Mouse (Mus musculus): ENCODE measurements at regions not wholly inside any gene's neighbourhood (a gene's known extent, or its start where the extent isn't known, plus 50 kb on each side); places are given as distances from the start of the nearest gene placed in this dataset.

DNA sequence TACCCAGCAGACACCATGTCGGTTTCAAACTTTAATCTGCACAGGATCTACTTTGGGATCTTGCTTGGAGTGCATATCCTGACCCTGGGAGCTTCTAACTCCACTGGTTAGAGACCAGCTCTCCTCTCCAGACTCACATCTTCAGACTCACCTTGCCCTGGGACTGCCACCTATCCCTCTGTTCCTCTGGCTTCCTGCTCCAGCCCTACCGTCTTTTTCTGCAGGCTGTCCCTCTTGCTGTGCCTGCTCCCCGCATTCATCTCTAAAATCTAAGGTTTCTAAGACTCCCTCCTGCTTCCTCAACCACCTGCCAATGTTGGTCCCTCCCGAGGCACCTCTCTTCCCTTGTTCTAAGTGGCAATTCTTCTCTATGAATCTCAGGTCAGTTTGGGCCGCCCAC is 233.2 kb downstream of the Plpp3 start:
- Histone ChIP-seq H3K9ac (ENCODE audit: low read length) (no peak overlapping the region), H3K27ac (ENCODE audit: low read depth) (no peak overlapping the region), H3K4me3 (ENCODE audit: low read depth, low read length) (no peak overlapping the region), H3K27me3 (replicated peaks; ENCODE audit: control insufficient read depth, insufficient read depth, low read length) (no peaks in the 10 kb centered on the region), H3K4me2 (ENCODE audit: low read length) (no peak overlapping the region), H3K4me1 (replicated peaks; ENCODE audit: control insufficient read depth, insufficient read depth, low read length) (0 out of 2 replicates have a peak, but pooled peaks cover 5% of the 10 kb centered on the region), H3K9me3 (ENCODE audit: control insufficient read depth, low read length) (no peaks in the 10 kb centered on the region), H3K36me3 (ENCODE audit: control insufficient read depth, insufficient read depth, low read length) (no peaks in the 10 kb centered on the region)
- DNase-seq (ENCODE audit: low spot score): peak; percentile 73
- 23% methylated on average over 5 of the region's 5 CpGs for WGBS
- no peak for ATAC-seq (replicated peaks; ENCODE audit: low FRiP score, low TSS enrichment, low read depth)

DNA sequence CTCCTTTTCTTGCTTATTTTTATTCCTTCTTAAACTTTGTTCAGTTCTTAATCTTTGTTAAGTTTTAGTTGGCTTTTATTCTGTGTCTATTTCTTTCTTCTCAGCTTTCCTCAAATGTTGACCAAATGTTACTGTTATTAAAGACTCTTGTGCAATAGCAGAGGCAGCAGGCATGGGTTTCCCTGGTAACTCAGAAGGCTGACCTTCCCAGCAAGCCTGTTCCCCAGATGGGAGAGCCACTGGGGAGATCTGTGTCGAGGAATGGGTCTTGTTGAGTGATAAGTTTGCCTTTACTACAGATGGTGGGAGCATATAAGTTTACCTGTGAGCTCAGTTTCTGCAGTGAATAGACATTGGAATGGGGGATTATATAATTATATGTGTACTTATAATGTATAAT is 237.2 kb downstream of the Plpp3 start:
- ATAC-seq (replicated peaks; ENCODE audit: low FRiP score, low TSS enrichment, low read depth) (no peak), DNase-seq (ENCODE audit: low spot score) (no peak)
- Histone ChIP-seq H3K4me3 (ENCODE audit: low read depth, low read length) (no peak overlapping the region), H3K9me3 (ENCODE audit: control insufficient read depth, low read length) (no peaks in the 10 kb centered on the region), H3K9ac (ENCODE audit: low read length) (no peak overlapping the region), H3K27me3 (replicated peaks; ENCODE audit: control insufficient read depth, insufficient read depth, low read length) (no peaks in the 10 kb centered on the region), H3K27ac (ENCODE audit: low read depth) (no peak overlapping the region), H3K36me3 (ENCODE audit: control insufficient read depth, insufficient read depth, low read length) (no peaks in the 10 kb centered on the region), H3K4me2 (ENCODE audit: low read length) (no peak overlapping the region), H3K4me1 (replicated peaks; ENCODE audit: control insufficient read depth, insufficient read depth, low read length) (0 out of 2 replicates have a peak, but pooled peaks cover 5% of the 10 kb centered on the region)
- 73% methylated on average over 1 of the region's 1 CpGs for WGBS

DNA sequence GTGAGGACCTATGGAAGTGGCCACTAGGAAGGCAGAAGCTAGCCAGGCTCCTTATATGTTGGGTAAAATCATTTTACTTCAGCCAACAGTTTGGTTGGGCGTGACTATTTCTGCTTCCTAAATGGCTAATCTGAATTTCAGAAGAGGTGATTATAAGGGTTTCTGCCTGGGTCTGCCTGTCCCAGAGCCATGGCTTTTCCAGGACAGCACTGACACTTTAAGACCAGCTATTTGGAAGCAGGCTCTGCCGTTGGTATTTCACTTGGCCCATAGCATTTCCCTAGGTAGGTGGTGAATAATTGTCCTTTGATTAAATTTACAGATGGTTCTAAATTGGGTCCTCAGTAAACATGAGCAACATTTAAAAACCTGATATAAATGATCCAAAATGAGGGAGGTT is 240.3 kb downstream of the Plpp3 start:
- no peak overlapping the region for H3K4me3 ChIP-seq (ENCODE audit: low read depth, low read length)
- DNase-seq (ENCODE audit: low spot score): no peak
- no peaks in the 10 kb centered on the region for H3K27me3 ChIP-seq (replicated peaks; ENCODE audit: control insufficient read depth, insufficient read depth, low read length)
- H3K9me3 ChIP-seq (ENCODE audit: control insufficient read depth, low read length): no peaks in the 10 kb centered on the region
- no peak for ATAC-seq (replicated peaks; ENCODE audit: low FRiP score, low TSS enrichment, low read depth)
- no peak overlapping the region for H3K4me2 ChIP-seq (ENCODE audit: low read length)
- H3K4me1 ChIP-seq (replicated peaks; ENCODE audit: control insufficient read depth, insufficient read depth, low read length): no peaks in the 10 kb centered on the region
- no peak overlapping the region for H3K9ac ChIP-seq (ENCODE audit: low read length)
- 77% methylated on average over 2 of the region's 2 CpGs for WGBS
- H3K36me3 ChIP-seq (ENCODE audit: control insufficient read depth, insufficient read depth, low read length): no peaks in the 10 kb centered on the region
- no peak overlapping the region for H3K27ac ChIP-seq (ENCODE audit: low read depth)

DNA sequence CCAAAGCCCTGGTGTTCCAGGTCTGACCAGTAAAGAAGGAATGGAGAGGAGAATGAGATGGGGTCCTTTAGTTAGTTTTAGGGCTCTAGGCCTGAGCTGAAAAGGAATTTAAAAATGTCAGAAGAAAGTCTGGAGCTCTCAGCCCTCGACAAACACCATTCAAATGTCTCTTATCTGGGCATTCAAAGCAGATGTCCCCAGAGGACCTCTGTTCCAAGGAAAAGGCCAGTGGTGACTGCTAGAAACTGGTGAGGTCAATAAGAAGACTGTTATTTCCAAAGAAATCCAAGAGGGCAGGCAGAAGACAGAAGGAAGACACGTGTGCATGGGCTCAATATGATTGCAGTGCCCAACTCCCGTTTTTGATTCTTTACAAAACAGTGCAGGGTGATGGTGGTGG is 244.9 kb downstream of the Plpp3 start:
- no peak for ATAC-seq (replicated peaks; ENCODE audit: low FRiP score, low TSS enrichment, low read depth)
- Histone ChIP-seq H3K36me3 (ENCODE audit: control insufficient read depth, insufficient read depth, low read length) (no peaks in the 10 kb centered on the region), H3K9ac (ENCODE audit: low read length) (no peak overlapping the region), H3K9me3 (ENCODE audit: control insufficient read depth, low read length) (no peaks in the 10 kb centered on the region), H3K4me1 (replicated peaks; ENCODE audit: control insufficient read depth, insufficient read depth, low read length) (0 out of 2 replicates have a peak, but pooled peaks cover 3% of the 10 kb centered on the region), H3K27me3 (replicated peaks; ENCODE audit: control insufficient read depth, insufficient read depth, low read length) (no peaks in the 10 kb centered on the region), H3K4me3 (ENCODE audit: low read depth, low read length) (no peak overlapping the region), H3K27ac (ENCODE audit: low read depth) (no peak overlapping the region), H3K4me2 (ENCODE audit: low read length) (no peak overlapping the region)
- WGBS: 80% methylated on average over 3 of the region's 3 CpGs
- DNase-seq (ENCODE audit: low spot score): no peak

DNA sequence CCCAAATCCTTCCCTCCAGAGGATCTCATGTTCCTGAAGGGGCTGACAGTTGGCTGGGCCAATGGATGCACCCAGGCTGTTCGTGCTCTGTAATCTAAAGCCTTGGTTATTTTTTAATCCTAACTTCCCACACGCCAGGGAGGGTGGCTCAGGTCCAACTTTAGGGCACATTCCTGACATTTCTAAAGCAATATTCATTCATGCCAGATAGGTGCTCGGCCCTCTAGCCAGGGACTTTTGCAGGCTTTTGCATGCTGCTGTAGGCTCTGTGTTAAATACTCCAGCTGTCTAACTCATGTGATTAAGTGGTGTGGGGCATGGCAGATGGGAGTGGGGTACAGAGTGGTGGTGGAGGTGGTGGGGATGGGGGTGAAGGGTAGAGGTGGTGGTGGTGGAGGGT is 246.0 kb downstream of the Plpp3 start:
- H3K4me2 ChIP-seq (ENCODE audit: low read length): no peak overlapping the region
- no peak overlapping the region for H3K9ac ChIP-seq (ENCODE audit: low read length)
- ATAC-seq (replicated peaks; ENCODE audit: low FRiP score, low TSS enrichment, low read depth): no peak
- H3K4me1 ChIP-seq (replicated peaks; ENCODE audit: control insufficient read depth, insufficient read depth, low read length): 0 out of 2 replicates have a peak, but pooled peaks cover 3% of the 10 kb centered on the region
- no peaks in the 10 kb centered on the region for H3K27me3 ChIP-seq (replicated peaks; ENCODE audit: control insufficient read depth, insufficient read depth, low read length)
- H3K4me3 ChIP-seq (ENCODE audit: low read depth, low read length): no peak overlapping the region
- H3K36me3 ChIP-seq (ENCODE audit: control insufficient read depth, insufficient read depth, low read length): no peaks in the 10 kb centered on the region
- no peak for DNase-seq (ENCODE audit: low spot score)
- 33% methylated on average over 3 of the region's 3 CpGs for WGBS
- H3K27ac ChIP-seq (ENCODE audit: low read depth): no peak overlapping the region
- H3K9me3 ChIP-seq (ENCODE audit: control insufficient read depth, low read length): no peaks in the 10 kb centered on the region

DNA sequence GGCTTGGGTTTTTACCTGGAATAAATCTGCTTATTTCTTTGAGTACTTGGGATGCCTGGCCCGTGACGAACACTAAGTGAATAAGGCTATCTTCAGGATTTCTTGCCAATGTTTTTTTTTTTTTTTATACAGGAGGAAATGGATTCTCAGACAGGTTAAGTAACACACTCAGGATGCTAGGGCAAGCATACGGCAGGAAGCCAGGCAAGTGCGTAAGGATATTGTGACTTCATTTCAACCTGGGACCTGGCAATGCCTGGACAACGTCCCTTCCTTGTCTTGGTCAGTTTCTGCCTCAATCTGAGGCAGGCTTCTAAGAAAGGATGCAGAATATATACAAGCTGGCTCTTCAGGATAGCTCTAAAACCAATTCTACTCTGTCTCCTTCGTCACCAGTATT is 246.5 kb downstream of the Plpp3 start:
- H3K27ac ChIP-seq (ENCODE audit: low read depth): no peak overlapping the region

DNA sequence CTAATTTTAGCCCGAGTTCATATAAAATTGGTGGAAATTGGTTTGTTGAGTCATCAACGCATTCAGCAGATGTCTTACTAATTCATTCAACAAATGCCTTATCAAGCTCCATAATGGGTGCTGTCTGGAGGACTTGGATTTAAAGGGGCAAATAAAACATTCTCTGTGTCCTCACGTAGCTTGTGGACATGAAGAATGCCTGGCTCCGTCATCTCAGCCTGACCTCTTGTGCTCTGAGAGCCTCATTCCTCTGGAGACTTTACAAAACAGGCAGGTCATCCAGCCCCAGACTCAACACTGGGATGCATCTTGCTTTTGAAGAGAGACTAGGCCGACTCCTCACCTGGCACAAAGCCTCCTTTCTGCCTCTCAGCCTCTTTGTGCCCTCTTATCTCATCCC is 248.6 kb downstream of the Plpp3 start:
- no peak overlapping the region for H3K9ac ChIP-seq (ENCODE audit: low read length)
- 0 out of 2 replicates have a peak, but pooled peaks cover 3% of the 10 kb centered on the region for H3K4me1 ChIP-seq (replicated peaks; ENCODE audit: control insufficient read depth, insufficient read depth, low read length)
- no peaks in the 10 kb centered on the region for H3K9me3 ChIP-seq (ENCODE audit: control insufficient read depth, low read length)
- H3K27me3 ChIP-seq (replicated peaks; ENCODE audit: control insufficient read depth, insufficient read depth, low read length): no peaks in the 10 kb centered on the region
- no peak overlapping the region for H3K4me3 ChIP-seq (ENCODE audit: low read depth, low read length)
- H3K4me2 ChIP-seq (ENCODE audit: low read length): no peak overlapping the region
- DNase-seq (ENCODE audit: low spot score): no peak
- ATAC-seq (replicated peaks; ENCODE audit: low FRiP score, low TSS enrichment, low read depth): no peak
- 83% methylated on average over 5 of the region's 5 CpGs for WGBS
- no peak overlapping the region for H3K27ac ChIP-seq (ENCODE audit: low read depth)
- H3K36me3 ChIP-seq (ENCODE audit: control insufficient read depth, insufficient read depth, low read length): no peaks in the 10 kb centered on the region

More for the DNA sequence above, 246.5 kb downstream of the Plpp3 start:
- H3K4me1 ChIP-seq (replicated peaks; ENCODE audit: control insufficient read depth, insufficient read depth, low read length): 0 out of 2 replicates have a peak, but pooled peaks cover 3% of the 10 kb centered on the region
- no peaks in the 10 kb centered on the region for H3K27me3 ChIP-seq (replicated peaks; ENCODE audit: control insufficient read depth, insufficient read depth, low read length)
- no peak for DNase-seq (ENCODE audit: low spot score)
- H3K4me2 ChIP-seq (ENCODE audit: low read length): no peak overlapping the region
- H3K9me3 ChIP-seq (ENCODE audit: control insufficient read depth, low read length): no peaks in the 10 kb centered on the region
- no peak overlapping the region for H3K9ac ChIP-seq (ENCODE audit: low read length)
- H3K4me3 ChIP-seq (ENCODE audit: low read depth, low read length): no peak overlapping the region
- no peaks in the 10 kb centered on the region for H3K36me3 ChIP-seq (ENCODE audit: control insufficient read depth, insufficient read depth, low read length)
- ATAC-seq (replicated peaks; ENCODE audit: low FRiP score, low TSS enrichment, low read depth): no peak
- 77% methylated on average over 6 of the region's 6 CpGs for WGBS

DNA sequence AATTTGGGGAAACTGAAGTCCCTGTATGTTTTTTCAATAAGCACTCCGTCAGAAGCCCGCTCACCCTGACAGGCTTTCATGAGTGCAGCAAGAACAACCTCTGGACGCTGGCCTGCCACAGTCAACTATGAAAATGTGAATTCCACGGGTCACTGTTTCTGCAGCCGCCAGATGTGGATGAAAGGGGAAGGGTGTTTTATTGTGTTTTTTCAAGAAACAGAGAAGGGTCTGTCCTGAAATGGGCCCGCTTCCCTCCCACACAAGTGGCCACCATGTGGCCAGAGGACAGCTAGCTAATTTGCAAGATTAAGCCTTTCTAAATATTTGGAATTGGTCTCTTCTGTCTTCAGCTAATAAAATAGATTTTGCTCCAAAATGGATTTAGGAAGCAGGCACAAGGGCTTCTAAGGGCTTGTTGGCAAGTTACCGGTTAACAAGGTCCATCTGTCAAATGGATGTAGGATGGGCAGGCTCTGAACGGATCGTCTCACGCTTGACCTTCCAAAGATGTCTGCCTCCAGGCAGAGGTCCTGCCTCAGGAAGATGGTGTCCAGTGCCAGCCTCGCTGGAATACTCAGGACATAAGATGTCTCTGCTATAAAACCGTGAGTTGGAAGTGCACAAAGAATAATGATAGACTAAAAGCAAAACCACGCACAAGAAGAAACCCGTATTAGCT is 249.8 kb downstream of the Plpp3 start:
- Histone ChIP-seq H3K9ac (ENCODE audit: low read length) (no peak overlapping the region), H3K36me3 (ENCODE audit: control insufficient read depth, insufficient read depth, low read length) (no peaks in the 10 kb centered on the region), H3K27ac (ENCODE audit: low read depth) (no peak overlapping the region), H3K4me1 (replicated peaks; ENCODE audit: control insufficient read depth, insufficient read depth, low read length) (0 out of 2 replicates have a peak, but pooled peaks cover 3% of the 10 kb centered on the region), H3K4me3 (ENCODE audit: low read depth, low read length) (no peak overlapping the region), H3K4me2 (ENCODE audit: low read length) (no peak overlapping the region), H3K27me3 (replicated peaks; ENCODE audit: control insufficient read depth, insufficient read depth, low read length) (no peaks in the 10 kb centered on the region), H3K9me3 (ENCODE audit: control insufficient read depth, low read length) (no peaks in the 10 kb centered on the region)
- DNase-seq (ENCODE audit: low spot score) (no peak), ATAC-seq (replicated peaks; ENCODE audit: low FRiP score, low TSS enrichment, low read depth) (no peak)
- WGBS: 46% methylated on average over 14 of the region's 14 CpGs

DNA sequence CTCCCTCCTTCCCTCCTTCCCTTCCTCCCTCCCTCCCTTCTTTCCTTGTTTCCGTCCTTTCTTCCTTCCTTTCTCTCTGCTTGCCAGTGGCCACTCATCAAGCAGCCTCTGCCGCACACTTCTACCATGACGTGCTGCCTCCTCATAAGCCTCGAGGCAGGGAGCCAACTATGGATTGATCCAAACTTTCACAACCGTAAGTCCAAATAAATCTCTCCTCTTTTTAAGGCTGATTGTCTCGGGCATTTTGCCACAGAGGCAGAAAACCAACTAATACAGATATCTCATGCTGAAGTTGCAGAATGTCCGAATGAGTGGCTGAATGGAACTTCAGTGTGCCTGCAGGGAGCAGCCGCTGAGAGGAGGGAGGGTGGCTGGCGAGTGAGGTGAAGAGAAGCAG is 251.7 kb downstream of the Plpp3 start:
- WGBS: 79% methylated on average over 9 of the region's 9 CpGs
- no peaks in the 10 kb centered on the region for H3K36me3 ChIP-seq (ENCODE audit: control insufficient read depth, insufficient read depth, low read length)
- no peak overlapping the region for H3K4me2 ChIP-seq (ENCODE audit: low read length)
- no peak overlapping the region for H3K27ac ChIP-seq (ENCODE audit: low read depth)
- no peak overlapping the region for H3K4me3 ChIP-seq (ENCODE audit: low read depth, low read length)
- no peaks in the 10 kb centered on the region for H3K9me3 ChIP-seq (ENCODE audit: control insufficient read depth, low read length)
- H3K27me3 ChIP-seq (replicated peaks; ENCODE audit: control insufficient read depth, insufficient read depth, low read length): no peaks in the 10 kb centered on the region
- no peak overlapping the region for H3K9ac ChIP-seq (ENCODE audit: low read length)
- DNase-seq (ENCODE audit: low spot score) (no peak), ATAC-seq (replicated peaks; ENCODE audit: low FRiP score, low TSS enrichment, low read depth) (no peak)
- H3K4me1 ChIP-seq (replicated peaks; ENCODE audit: control insufficient read depth, insufficient read depth, low read length): no peaks in the 10 kb centered on the region

All from intestine, embryonic 14.5 days (tissue).